Mouse (Mus musculus): ENCODE measurements around the gene Gm21425. TPM values are rescaled to one million over a fixed set of nuclear protein-coding genes. Genes with fewer than 3 reads are reported as not detected.
"Not testable (repeated sequence)": the region's sequence is repeated elsewhere in the genome, so short reads cannot be mapped to it uniquely, and the experiment has no call there.

Gm21425 gene
- not detected in 2 replicates for polyA plus RNA-seq (2015; fragmentation: Nextera tagmentation; extraction: Ambion mirVana)

DNA sequence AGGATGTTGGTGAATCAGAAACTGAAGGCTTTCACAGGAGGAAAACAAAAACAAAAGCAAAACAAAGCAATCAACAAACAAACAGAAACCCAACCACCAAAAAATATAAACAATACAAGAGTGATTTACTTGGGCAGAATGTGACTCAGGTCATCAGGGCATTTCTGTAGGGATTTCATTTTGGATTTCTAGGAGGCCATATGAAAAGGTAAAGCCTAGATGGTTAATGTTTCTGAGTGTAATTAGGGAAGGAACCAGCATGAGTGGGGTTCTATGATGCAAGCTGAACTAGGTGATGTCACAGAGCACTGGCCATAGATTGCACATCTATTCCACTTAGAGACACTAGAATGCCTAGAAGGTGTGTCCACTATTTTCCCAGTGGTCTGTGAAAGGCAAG, at the start of gene Gm21425:
TSS of gene Gm21425 (plus strand) at position 301 of the 400 bp plus-strand sequence.
- H3K4me3 ChIP-seq (replicated peaks; ENCODE audit: low read depth, low read length); DNase-seq (ENCODE audit: low spot score); H3K4me1 ChIP-seq (replicated peaks; ENCODE audit: insufficient read depth, low read length); H3K36me3 ChIP-seq (ENCODE audit: insufficient read depth, low read length); H3K27ac ChIP-seq; H3K9ac ChIP-seq (ENCODE audit: low read depth, low read length); H3K9me3 ChIP-seq (replicated peaks; ENCODE audit: low read length); H3K27me3 ChIP-seq (ENCODE audit: insufficient read depth, low read length); ATAC-seq (replicated peaks; ENCODE audit: low FRiP score, low read depth); H3K4me2 ChIP-seq (ENCODE audit: low read length): not testable (repeated sequence)

GRCm38 (mm10) chrY:13133392-13133791, 28.4 kb upstream of the Gm21425 start, which contains the start of gene Gm21891:
TSS of gene Gm21891 (minus strand) at chrY:13133492.
- H3K27ac ChIP-seq; ATAC-seq (replicated peaks; ENCODE audit: low FRiP score, low read depth); H3K9ac ChIP-seq (ENCODE audit: low read depth, low read length); H3K4me3 ChIP-seq (replicated peaks; ENCODE audit: low read depth, low read length); DNase-seq (ENCODE audit: low spot score); H3K9me3 ChIP-seq (replicated peaks; ENCODE audit: low read length); H3K27me3 ChIP-seq (ENCODE audit: insufficient read depth, low read length); H3K36me3 ChIP-seq (ENCODE audit: insufficient read depth, low read length); H3K4me2 ChIP-seq (ENCODE audit: low read length); H3K4me1 ChIP-seq (replicated peaks; ENCODE audit: insufficient read depth, low read length): not testable (repeated sequence)
- WGBS, result no CpG with 5 or more reads among the region's 3 CpGs

Other genes starting within 250 kb of the Gm21425 start
- not detected in 2 replicates for gene Gm20807, start 119.1 kb upstream of the Gm21425 start, polyA plus RNA-seq (2015; fragmentation: Nextera tagmentation; extraction: Ambion mirVana)
- not detected in 2 replicates for gene Gm21891, start 28.5 kb upstream of the Gm21425 start, polyA plus RNA-seq (2015; fragmentation: Nextera tagmentation; extraction: Ambion mirVana)
- not detected in 2 replicates for gene Gm21828, start 62.0 kb downstream of the Gm21425 start, polyA plus RNA-seq (2015; fragmentation: Nextera tagmentation; extraction: Ambion mirVana)
- not detected in 2 replicates for gene Gm21440, start 90.4 kb downstream of the Gm21425 start, polyA plus RNA-seq (2015; fragmentation: Nextera tagmentation; extraction: Ambion mirVana)
- not detected in 2 replicates for gene Gm21454, start 90.5 kb downstream of the Gm21425 start, polyA plus RNA-seq (2015; fragmentation: Nextera tagmentation; extraction: Ambion mirVana)
- not detected in 2 replicates for gene Gm21725, start 187.1 kb downstream of the Gm21425 start, polyA plus RNA-seq (2015; fragmentation: Nextera tagmentation; extraction: Ambion mirVana)

All from kidney, postnatal 0 days (tissue).